Mouse (Mus musculus): ENCODE data around the gene Vmn2r82. TPM values are rescaled to one million over a fixed set of nuclear protein-coding genes. Genes with fewer than 3 reads are reported as not detected.
"Not testable (repeated sequence)": the region's sequence is repeated elsewhere in the genome, so short reads cannot be mapped to it uniquely, and the experiment has no call there.

The Vmn2r82 gene
- not detected in 2 replicates for polyA plus RNA-seq (2015; fragmentation: Nextera tagmentation; extraction: Ambion mirVana)

- ATAC-seq (ENCODE audit: low FRiP score, low TSS enrichment); H3K4me3 ChIP-seq (ENCODE audit: low read length); H3K36me3 ChIP-seq (ENCODE audit: insufficient read depth, low read length); H3K4me2 ChIP-seq (replicated peaks; ENCODE audit: low read depth, low read length); H3K4me1 ChIP-seq (ENCODE audit: insufficient read depth, low read length); H3K27ac ChIP-seq (ENCODE audit: low read length); H3K27me3 ChIP-seq (ENCODE audit: insufficient read depth, low read length); H3K9ac ChIP-seq (replicated peaks; ENCODE audit: low read length); H3K9me3 ChIP-seq (ENCODE audit: low read length): not testable (repeated sequence)
- 78% methylated on average over 4 of the region's 4 CpGs for WGBS
Observed at GRCm38 (mm10) chr10:79356220-79356619, at the start of gene Vmn2r82. Gene Vmn2r82 (plus strand): TSS chr10:79356520.

GRCm38 (mm10) chr10:79322033-79322736 lies 34.1 kb upstream of the Vmn2r82 start:
- not testable (repeated sequence) for H3K9ac ChIP-seq (replicated peaks; ENCODE audit: low read length)
- peak; percentile 51; the same call in 1 of the 2 replicates for ATAC-seq (ENCODE audit: low FRiP score, low TSS enrichment)

GRCm38 (mm10) chr10:79322737-79323086 lies 33.6 kb upstream of the Vmn2r82 start:
- no peak overlapping the region for H3K9ac ChIP-seq (replicated peaks; ENCODE audit: low read length)
- no peaks in the 10 kb centered on the region for H3K9me3 ChIP-seq (ENCODE audit: low read length)
- H3K27ac ChIP-seq (ENCODE audit: low read length) = no peak overlapping the region
- no peak overlapping the region for H3K4me2 ChIP-seq (replicated peaks; ENCODE audit: low read depth, low read length)
- H3K36me3 ChIP-seq (ENCODE audit: insufficient read depth, low read length) = no peaks in the 10 kb centered on the region
- no peak for ATAC-seq (ENCODE audit: low FRiP score, low TSS enrichment)
- no peaks in the 10 kb centered on the region for H3K4me1 ChIP-seq (ENCODE audit: insufficient read depth, low read length)
- no peak overlapping the region for H3K4me3 ChIP-seq (ENCODE audit: low read length)
- H3K27me3 ChIP-seq (ENCODE audit: insufficient read depth, low read length) = no peaks in the 10 kb centered on the region

More at GRCm38 (mm10) chr10:79322033-79322736, 34.1 kb upstream of the Vmn2r82 start:
- H3K27ac ChIP-seq (ENCODE audit: low read length); H3K36me3 ChIP-seq (ENCODE audit: insufficient read depth, low read length); H3K27me3 ChIP-seq (ENCODE audit: insufficient read depth, low read length); H3K9me3 ChIP-seq (ENCODE audit: low read length); H3K4me1 ChIP-seq (ENCODE audit: insufficient read depth, low read length): not testable (repeated sequence)
- 6% methylated on average over 16 of the region's 16 CpGs for WGBS
- Histone ChIP-seq H3K4me2 (replicated peaks; ENCODE audit: low read depth, low read length) (peak overlapping the region; percentile 44), H3K4me3 (ENCODE audit: low read length) (peak overlapping the region; percentile 35)

- ATAC-seq (ENCODE audit: low FRiP score, low TSS enrichment); H3K36me3 ChIP-seq (ENCODE audit: insufficient read depth, low read length); H3K4me3 ChIP-seq (ENCODE audit: low read length); H3K9me3 ChIP-seq (ENCODE audit: low read length); H3K4me1 ChIP-seq (ENCODE audit: insufficient read depth, low read length); H3K9ac ChIP-seq (replicated peaks; ENCODE audit: low read length); H3K27ac ChIP-seq (ENCODE audit: low read length); H3K27me3 ChIP-seq (ENCODE audit: insufficient read depth, low read length); H3K4me2 ChIP-seq (replicated peaks; ENCODE audit: low read depth, low read length): not testable (repeated sequence)
- WGBS = 89% methylated on average over 8 of the region's 8 CpGs
Observed at GRCm38 (mm10) chr10:79399946-79400700, 43.8 kb downstream of the Vmn2r82 start.

GRCm38 (mm10) chr10:79417142-79417771 lies 60.9 kb downstream of the Vmn2r82 start:
- no peak for ATAC-seq (ENCODE audit: low FRiP score, low TSS enrichment)
- H3K4me1 ChIP-seq (ENCODE audit: insufficient read depth, low read length) = no peaks in the 10 kb centered on the region
- no peaks in the 10 kb centered on the region for H3K27me3 ChIP-seq (ENCODE audit: insufficient read depth, low read length)
- H3K4me3 ChIP-seq (ENCODE audit: low read length) = no peak overlapping the region
- WGBS = 93% methylated on average over 24 of the region's 24 CpGs
- no peak overlapping the region for H3K9ac ChIP-seq (replicated peaks; ENCODE audit: low read length)
- no peak overlapping the region for H3K27ac ChIP-seq (ENCODE audit: low read length)
- no peaks in the 10 kb centered on the region for H3K9me3 ChIP-seq (ENCODE audit: low read length)
- H3K4me2 ChIP-seq (replicated peaks; ENCODE audit: low read depth, low read length) = no peak overlapping the region
- no peaks in the 10 kb centered on the region for H3K36me3 ChIP-seq (ENCODE audit: insufficient read depth, low read length)

GRCm38 (mm10) chr10:79417772-79418170 lies 61.5 kb downstream of the Vmn2r82 start:
- not testable (repeated sequence) for H3K9ac ChIP-seq (replicated peaks; ENCODE audit: low read length); ATAC-seq (ENCODE audit: low FRiP score, low TSS enrichment); H3K36me3 ChIP-seq (ENCODE audit: insufficient read depth, low read length); H3K27ac ChIP-seq (ENCODE audit: low read length); H3K9me3 ChIP-seq (ENCODE audit: low read length); H3K27me3 ChIP-seq (ENCODE audit: insufficient read depth, low read length); H3K4me2 ChIP-seq (replicated peaks; ENCODE audit: low read depth, low read length); H3K4me3 ChIP-seq (ENCODE audit: low read length); H3K4me1 ChIP-seq (ENCODE audit: insufficient read depth, low read length)
- 91% methylated on average over 6 of the region's 6 CpGs for WGBS

DNA sequence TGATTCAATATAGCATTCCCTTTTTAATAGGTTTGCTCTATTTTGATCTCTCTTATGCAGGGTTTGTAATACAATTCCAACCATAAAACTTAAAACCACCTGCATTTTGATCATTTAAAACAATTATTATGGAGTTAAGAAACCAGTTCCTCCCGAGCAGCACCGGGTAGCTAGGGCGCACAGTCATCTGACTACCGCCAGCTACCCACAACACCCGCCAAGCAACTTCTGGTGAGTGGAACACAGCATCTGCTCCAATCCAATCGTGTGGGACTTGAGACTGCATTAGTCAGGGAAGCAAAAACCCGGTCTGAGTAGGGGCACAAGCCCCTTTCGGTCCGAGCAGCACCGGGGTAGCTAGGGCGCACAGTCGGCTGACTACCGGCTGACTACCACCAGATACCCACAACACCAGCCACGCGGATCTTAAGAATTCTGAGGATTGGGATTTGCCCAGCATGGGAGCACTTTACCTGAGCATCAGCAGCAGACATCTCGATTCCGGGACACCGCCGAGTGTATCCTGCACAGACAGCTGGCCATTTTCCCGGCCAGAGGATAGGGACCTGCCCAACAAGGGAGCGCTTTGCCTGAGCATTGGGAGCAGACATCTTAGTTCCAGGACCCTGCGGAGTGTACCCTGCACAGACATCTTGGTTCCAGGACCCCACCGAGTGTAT lies 79.0 kb downstream of the Vmn2r82 start:
- H3K4me2 ChIP-seq (replicated peaks; ENCODE audit: low read depth, low read length); ATAC-seq (ENCODE audit: low FRiP score, low TSS enrichment); H3K4me1 ChIP-seq (ENCODE audit: insufficient read depth, low read length); H3K27ac ChIP-seq (ENCODE audit: low read length); H3K27me3 ChIP-seq (ENCODE audit: insufficient read depth, low read length); H3K9ac ChIP-seq (replicated peaks; ENCODE audit: low read length); H3K4me3 ChIP-seq (ENCODE audit: low read length); H3K36me3 ChIP-seq (ENCODE audit: insufficient read depth, low read length); H3K9me3 ChIP-seq (ENCODE audit: low read length): not testable (repeated sequence)
- 91% methylated on average over 23 of the region's 23 CpGs for WGBS

Other genes with a start within 250 kb of the Vmn2r82 start
- not detected in 2 replicates for gene Vmn2r80, start 207.8 kb upstream of the Vmn2r82 start, polyA plus RNA-seq (2015; fragmentation: Nextera tagmentation; extraction: Ambion mirVana)
- not detected in 2 replicates for gene Vmn2r81, start 108.8 kb upstream of the Vmn2r82 start, polyA plus RNA-seq (2015; fragmentation: Nextera tagmentation; extraction: Ambion mirVana)
- gene Vmn2r83, start 112.2 kb downstream of the Vmn2r82 start, polyA plus RNA-seq (2015; fragmentation: Nextera tagmentation; extraction: Ambion mirVana) = not detected in 2 replicates
- gene Plpp2, start 177.3 kb downstream of the Vmn2r82 start, polyA plus RNA-seq (2015; fragmentation: Nextera tagmentation; extraction: Ambion mirVana) = 53.6 and 58.1 TPM in 2 replicates
- gene Mier2, start 198.7 kb downstream of the Vmn2r82 start, polyA plus RNA-seq (2015; fragmentation: Nextera tagmentation; extraction: Ambion mirVana) = 56.2 and 60.1 TPM in 2 replicates
- gene Theg, start 230.8 kb downstream of the Vmn2r82 start, polyA plus RNA-seq (2015; fragmentation: Nextera tagmentation; extraction: Ambion mirVana) = not detected in 2 replicates